Mouse (Mus musculus) intestine, embryonic 16.5 days (tissue): Measurements from ENCODE around the gene Eif3g. TPM values are rescaled to one million over a fixed set of nuclear protein-coding genes. Genes with fewer than 3 reads are reported as not detected.

ENCODE experiments used
- ATAC-seq: fragments of 200-750 bp; cut with Nextera tagmentation; 2 replicates; pipeline ENCODE4 v1.8.0; 2017; ENCODE audit warnings: moderate TSS enrichment, moderate library complexity
- H3K27ac ChIP-seq: fragments of 300-500 bp; sonication (generic); 2 replicates; pipeline ENCODE4 v1.5.1; 2014; ENCODE audit warnings: mild to moderate bottlenecking, low read length
- H3K27me3 ChIP-seq: fragments of 300-500 bp; sonication (generic); replicated peaks from 2 replicates; pipeline ENCODE4 v1.6.1; 2014; ENCODE audit warnings: low read length, control low read depth, mixed read lengths; ENCODE audit not compliant: control insufficient read depth, insufficient read depth
- H3K36me3 ChIP-seq: fragments of 300-500 bp; sonication (generic); 2 replicates; pipeline ENCODE4 v1.6.1; 2014; ENCODE audit warnings: low read length, control low read depth; ENCODE audit not compliant: control insufficient read depth, insufficient read depth
- H3K4me1 ChIP-seq: fragments of 300-500 bp; sonication (generic); 2 replicates; pipeline ENCODE4 v1.6.1; 2014; ENCODE audit warnings: low read length, control low read depth, mixed read lengths; ENCODE audit not compliant: control insufficient read depth, insufficient read depth
- H3K4me2 ChIP-seq: fragments of 300-500 bp; sonication (generic); 2 replicates; pipeline ENCODE4 v1.6.1; 2014; ENCODE audit warnings: low read depth, low read length, control low read depth
- H3K4me3 ChIP-seq: fragments of 300-500 bp; sonication (generic); 2 replicates; pipeline ENCODE4 v1.5.1; 2014; ENCODE audit warnings: mild to moderate bottlenecking, low read length
- H3K9ac ChIP-seq: fragments of 300-500 bp; sonication (generic); 2 replicates; pipeline ENCODE4 v1.6.1; 2014; ENCODE audit warnings: low read depth, low read length
- H3K9me3 ChIP-seq: fragments of 300-500 bp; sonication (generic); 2 replicates; pipeline ENCODE4 v1.6.1; 2016; ENCODE audit warnings: low read length, control low read depth; ENCODE audit not compliant: control insufficient read depth
- WGBS: fragments of 180-500 bp; shearing (Covaris S2); extraction: QIAGEN DNeasy Blood & Tissue Kit; methylation state at CpG from one replicate; pipeline ENCODE4 v1.1.7; 2014; 5-methylcytosine and 5-hydroxymethylcytosine counted together
- polyA plus RNA-seq: library from polyadenylated mRNA; unstranded; fragments of >200 nt; fragmentation: Nextera tagmentation; extraction: Ambion mirVana; gene quantifications from 2 replicates; pipeline ENCODE4 v1.2.1, GENCODE M21; 2015

The Eif3g gene
- polyA plus RNA-seq, 1 experiment from 2014 or later, result 297 TPM

- Histone ChIP-seq H3K36me3 (no peaks in the 10 kb centered on the region), H3K27me3 (peaks cover 6% of the 10 kb centered on the region; the same call in 1 of the 2 replicates), H3K4me1 (peaks cover 5% of the 10 kb centered on the region; the same call in 1 of the 2 replicates), H3K9ac (peak overlapping the region; percentile 81), H3K4me3 (peak overlapping the region; percentile 75), H3K9me3 (no peaks in the 10 kb centered on the region), H3K27ac (no peak overlapping the region), H3K4me2 (peak overlapping the region; percentile 81)
- WGBS, result 5% methylated on average over 19 of the region's 19 CpGs
- peak; percentile 18; the same call in 1 of the 2 replicates for ATAC-seq
Observed at GRCm38 (mm10) chr9:20869246-20869645, 29.2 kb downstream of the Eif3g start.

- Histone ChIP-seq H3K4me1 (peaks cover 5% of the 10 kb centered on the region; the same call in 1 of the 2 replicates), H3K9me3 (no peaks in the 10 kb centered on the region), H3K36me3 (no peaks in the 10 kb centered on the region), H3K9ac (peak within 1 kb of the TSS; percentile 81), H3K27me3 (peaks cover 6% of the 10 kb centered on the region; the same call in 1 of the 2 replicates), H3K27ac (no peak within 1 kb of the TSS), H3K4me2 (peak within 1 kb of the TSS; percentile 81), H3K4me3 (peak within 1 kb of the TSS; percentile 75)
- ATAC-seq, result peak; percentile 75
- 4% methylated on average over 53 of the region's 53 CpGs for WGBS
Observed at GRCm38 (mm10) chr9:20868448-20869001, 29.9 kb downstream of the Eif3g start, which contains the start of gene A230050P20Rik. TSS of gene A230050P20Rik (plus strand) at chr9:20868642.

- Histone ChIP-seq H3K4me2 (no peak overlapping the region), H3K27ac (no peak overlapping the region), H3K27me3 (peaks cover 6% of the 10 kb centered on the region; the same call in 1 of the 2 replicates), H3K9ac (no peak overlapping the region), H3K9me3 (no peaks in the 10 kb centered on the region), H3K4me1 (peaks cover 5% of the 10 kb centered on the region; the same call in 1 of the 2 replicates), H3K36me3 (no peaks in the 10 kb centered on the region), H3K4me3 (no peak overlapping the region)
- WGBS, result 55% methylated on average over 3 of the region's 3 CpGs
- ATAC-seq, result no peak
Observed at GRCm38 (mm10) chr9:20866879-20867278, 31.5 kb downstream of the Eif3g start.

GRCm38 (mm10) chr9:20862225-20862624, 36.2 kb downstream of the Eif3g start:
- H3K9me3 ChIP-seq, result no peaks in the 10 kb centered on the region
- H3K27me3 ChIP-seq, result no peaks in the 10 kb centered on the region
- no peak for ATAC-seq
- H3K4me1 ChIP-seq, result no peaks in the 10 kb centered on the region
- WGBS, result 48% methylated on average over 4 of the region's 4 CpGs
- no peak overlapping the region for H3K4me2 ChIP-seq
- no peaks in the 10 kb centered on the region for H3K36me3 ChIP-seq
- H3K4me3 ChIP-seq, result no peak overlapping the region
- no peak overlapping the region for H3K9ac ChIP-seq
- H3K27ac ChIP-seq, result no peak overlapping the region

GRCm38 (mm10) chr9:20861821-20862220, 36.6 kb downstream of the Eif3g start:
- no peaks in the 10 kb centered on the region for H3K9me3 ChIP-seq
- H3K27ac ChIP-seq, result no peak overlapping the region
- no peak for ATAC-seq
- whole genome bisulfite sequencing, result 16% methylated on average over 4 of the region's 4 CpGs
- H3K4me3 ChIP-seq, result no peak overlapping the region
- no peaks in the 10 kb centered on the region for H3K27me3 ChIP-seq
- H3K4me1 ChIP-seq, result no peaks in the 10 kb centered on the region
- H3K36me3 ChIP-seq, result no peaks in the 10 kb centered on the region
- no peak overlapping the region for H3K9ac ChIP-seq
- H3K4me2 ChIP-seq, result no peak overlapping the region

- WGBS, result 46% methylated on average over 6 of the region's 6 CpGs
- Histone ChIP-seq H3K36me3 (no peaks in the 10 kb centered on the region), H3K27me3 (no peaks in the 10 kb centered on the region), H3K9me3 (no peaks in the 10 kb centered on the region), H3K9ac (no peak overlapping the region), H3K4me3 (no peak overlapping the region), H3K27ac (no peak overlapping the region), H3K4me2 (no peak overlapping the region), H3K4me1 (no peaks in the 10 kb centered on the region)
- no peak for ATAC-seq
Observed at GRCm38 (mm10) chr9:20859926-20860325, 38.5 kb downstream of the Eif3g start.

- Histone ChIP-seq H3K9me3 (no peaks in the 10 kb centered on the region), H3K36me3 (no peaks in the 10 kb centered on the region), H3K27me3 (no peaks in the 10 kb centered on the region), H3K4me1 (no peaks in the 10 kb centered on the region), H3K9ac (no peak overlapping the region), H3K27ac (no peak overlapping the region), H3K4me2 (no peak overlapping the region), H3K4me3 (no peak overlapping the region)
- peak; percentile 44; the same call in 1 of the 2 replicates for ATAC-seq
- WGBS, result 5% methylated on average over 6 of the region's 6 CpGs
Observed at GRCm38 (mm10) chr9:20857131-20857530, 41.3 kb downstream of the Eif3g start.

- Histone ChIP-seq H3K4me2 (no peak overlapping the region), H3K4me1 (no peaks in the 10 kb centered on the region), H3K4me3 (no peak overlapping the region), H3K36me3 (no peaks in the 10 kb centered on the region), H3K9ac (no peak overlapping the region), H3K9me3 (no peaks in the 10 kb centered on the region), H3K27ac (no peak overlapping the region), H3K27me3 (no peaks in the 10 kb centered on the region; the same call in 1 of the 2 replicates)
- 89% methylated on average over 2 of the region's 2 CpGs for WGBS
- no peak for ATAC-seq
Observed at GRCm38 (mm10) chr9:20850179-20850578, 48.2 kb downstream of the Eif3g start.
